Mouse (Mus musculus) embryonic facial prominence, embryonic 13.5 days (tissue): ENCODE data around the gene Prkab1. TPM values are rescaled to one million over a fixed set of nuclear protein-coding genes. Genes with fewer than 3 reads are reported as not detected.

Experiments used
- ATAC-seq: fragments of 200-750 bp; cut with Nextera tagmentation; 2 replicates; pipeline ENCODE4 v1.8.0; 2017; ENCODE audit warnings: low read depth; ENCODE audit not compliant: insufficient number of reproducible peaks, insufficient read depth, low FRiP score, low TSS enrichment
- H3K27ac ChIP-seq: fragments of 300-500 bp; sonication (generic); 2 replicates; pipeline ENCODE4 v1.5.1; 2015; ENCODE audit warnings: moderate library complexity, mild to moderate bottlenecking, inconsistent platforms
- H3K27me3 ChIP-seq: fragments of 300-500 bp; sonication (generic); 2 replicates; pipeline ENCODE4 v1.6.1; 2015; ENCODE audit warnings: mild to moderate bottlenecking, inconsistent platforms
- H3K36me3 ChIP-seq: fragments of 300-500 bp; sonication (generic); 2 replicates; pipeline ENCODE4 v1.6.1; 2015; ENCODE audit warnings: mild to moderate bottlenecking, inconsistent platforms
- H3K4me1 ChIP-seq: fragments of 300-500 bp; sonication (generic); 2 replicates; pipeline ENCODE4 v1.6.1; 2015; ENCODE audit warnings: inconsistent platforms
- H3K4me2 ChIP-seq: fragments of 300-500 bp; sonication (generic); 2 replicates; pipeline ENCODE4 v1.6.1; 2015; ENCODE audit warnings: moderate library complexity, mild to moderate bottlenecking, inconsistent platforms
- H3K4me3 ChIP-seq: fragments of 300-500 bp; sonication (generic); 2 replicates; pipeline ENCODE4 v1.5.1; 2015; ENCODE audit warnings: mild to moderate bottlenecking, inconsistent platforms
- H3K9ac ChIP-seq: fragments of 300-500 bp; sonication (generic); 2 replicates; pipeline ENCODE4 v1.6.1; 2015; ENCODE audit warnings: mild to moderate bottlenecking, inconsistent platforms
- H3K9me3 ChIP-seq: fragments of 300-500 bp; sonication (generic); 2 replicates; pipeline ENCODE4 v1.6.1; 2016; ENCODE audit warnings: inconsistent platforms
- WGBS: fragments of 180-500 bp; shearing (Covaris S2); methylation state at CpG from one replicate; pipeline ENCODE4 v1.1.7; 2015; ENCODE audit warnings: mixed read lengths; 5-methylcytosine and 5-hydroxymethylcytosine counted together
- polyA plus RNA-seq: library from polyadenylated mRNA; unstranded; fragments of >200 nt; fragmentation: Nextera tagmentation; extraction: Ambion mirVana; gene quantifications from 2 replicates; pipeline ENCODE4 v1.2.1, GENCODE M21; 2015

Prkab1 gene
- polyA plus RNA-seq, 1 experiment from 2014 or later, result 73.7 TPM

DNA sequence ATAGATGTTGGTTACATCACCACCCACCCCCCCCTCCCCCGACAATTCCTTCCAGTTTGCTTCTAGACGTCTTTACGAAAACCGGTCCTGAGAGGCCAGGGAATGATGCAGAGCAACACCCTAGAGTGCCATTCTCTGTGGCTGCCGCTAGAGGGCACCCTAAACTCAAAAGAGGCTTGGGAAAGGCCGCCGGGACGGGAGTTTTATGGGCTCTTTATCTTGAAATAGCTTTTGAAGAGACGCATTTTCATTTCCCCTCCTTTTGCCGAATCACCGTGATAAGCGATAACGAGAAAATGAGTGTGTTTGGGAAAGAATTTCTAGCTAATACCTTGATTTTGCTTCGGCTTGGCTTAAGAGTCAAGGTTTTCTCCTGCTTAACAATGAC lies 6.9 kb upstream of the Prkab1 start:
- Histone ChIP-seq H3K27ac (no peak overlapping the region), H3K4me1 (peaks cover 12% of the 10 kb centered on the region), H3K36me3 (no peaks in the 10 kb centered on the region), H3K4me3 (no peak overlapping the region), H3K4me2 (peak overlapping the region; percentile 50), H3K9me3 (no peaks in the 10 kb centered on the region), H3K9ac (no peak overlapping the region), H3K27me3 (peaks cover 8% of the 10 kb centered on the region)
- WGBS, result 3% methylated on average over 14 of the region's 14 CpGs
- no peak for ATAC-seq

DNA sequence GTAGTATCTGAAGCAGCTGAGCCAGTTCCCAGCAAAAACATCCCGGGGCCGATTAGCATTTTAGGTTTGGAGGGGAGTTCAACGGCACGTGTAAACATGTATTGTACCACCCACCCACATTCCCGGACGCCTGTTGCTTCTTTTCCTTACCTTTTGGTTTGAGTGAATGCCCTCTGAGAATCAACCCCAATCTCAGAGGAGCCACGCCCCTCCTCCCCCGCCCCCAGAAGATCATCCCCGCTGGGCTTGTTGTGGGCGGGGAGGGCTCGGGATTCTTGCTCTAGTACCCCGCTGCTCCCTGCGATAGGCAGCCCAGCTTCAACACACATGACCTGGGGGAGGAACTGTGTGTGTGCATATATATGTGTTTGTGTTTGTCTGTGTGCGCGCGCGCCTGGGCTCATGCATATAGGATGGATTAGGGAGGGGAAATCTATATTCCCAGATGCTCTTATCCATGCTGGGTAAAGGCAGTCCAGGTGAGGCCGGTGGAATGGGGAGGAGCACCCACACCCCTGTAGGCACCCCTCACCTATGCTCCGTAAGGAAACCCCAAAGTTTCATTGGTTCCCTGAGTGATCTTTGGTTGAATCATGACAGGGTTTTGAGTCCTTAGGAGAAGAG lies 6.4 kb upstream of the Prkab1 start:
- Histone ChIP-seq H3K36me3 (no peaks in the 10 kb centered on the region), H3K27me3 (peaks cover 5% of the 10 kb centered on the region), H3K4me1 (peaks cover 12% of the 10 kb centered on the region), H3K9me3 (no peaks in the 10 kb centered on the region), H3K4me3 (peak overlapping the region; percentile 20), H3K9ac (no peak overlapping the region), H3K4me2 (peak overlapping the region; percentile 50), H3K27ac (no peak overlapping the region)
- no peak for ATAC-seq
- 4% methylated on average over 19 of the region's 19 CpGs for WGBS

DNA sequence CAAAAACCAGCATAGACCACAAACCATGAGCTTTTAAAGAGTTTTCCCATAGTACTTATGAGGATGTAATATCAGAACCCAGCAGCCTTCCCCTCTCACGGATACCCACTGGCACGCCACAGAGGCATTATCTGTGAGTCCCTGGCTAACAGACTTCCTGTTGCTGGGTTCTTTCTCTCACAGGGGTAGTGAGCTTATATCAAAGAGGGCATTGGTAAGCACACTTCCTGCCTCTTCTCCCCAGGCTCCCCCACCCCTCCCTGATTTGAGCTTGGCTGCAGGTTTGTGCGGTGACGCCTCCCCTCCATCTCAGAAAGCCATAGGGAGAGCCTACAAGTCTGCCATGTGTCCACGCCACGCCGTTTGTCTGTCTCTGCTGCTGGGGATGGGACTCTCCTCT lies 4.8 kb upstream of the Prkab1 start:
- no peaks in the 10 kb centered on the region for H3K9me3 ChIP-seq
- ATAC-seq, result no peak
- H3K4me3 ChIP-seq, result no peak overlapping the region
- H3K27me3 ChIP-seq, result peaks cover 5% of the 10 kb centered on the region
- H3K4me1 ChIP-seq, result peaks cover 12% of the 10 kb centered on the region
- no peak overlapping the region for H3K4me2 ChIP-seq
- WGBS, result 58% methylated on average over 7 of the region's 7 CpGs
- no peak overlapping the region for H3K9ac ChIP-seq
- 0 out of 2 replicates have a peak overlapping the region, but pooled peaks have one; percentile 39 for H3K27ac ChIP-seq
- no peaks in the 10 kb centered on the region for H3K36me3 ChIP-seq

DNA sequence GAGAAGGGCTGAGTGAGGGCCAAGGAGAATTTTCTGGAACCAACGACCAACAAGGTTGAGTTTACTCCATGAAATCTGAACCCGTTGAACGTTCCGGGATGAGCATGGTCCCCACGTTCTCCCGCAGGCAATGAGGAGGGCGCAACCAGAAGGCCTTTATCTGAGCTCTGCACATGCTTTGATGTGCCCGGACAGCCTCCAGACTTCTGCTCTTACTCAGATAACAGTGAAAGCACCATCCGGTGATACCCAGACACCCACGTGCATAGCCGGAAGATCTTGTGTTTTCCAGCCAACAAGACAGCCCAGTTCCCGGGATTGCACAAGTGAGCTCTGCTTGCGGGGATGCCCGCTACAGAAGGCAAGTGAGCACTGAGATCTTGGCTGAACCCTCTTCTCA lies 2.3 kb upstream of the Prkab1 start:
- ATAC-seq, result no peak
- Histone ChIP-seq H3K36me3 (peaks cover 9% of the 10 kb centered on the region), H3K27ac (no peak overlapping the region), H3K9me3 (no peaks in the 10 kb centered on the region), H3K9ac (no peak overlapping the region), H3K4me1 (peaks cover 28% of the 10 kb centered on the region), H3K4me2 (no peak overlapping the region), H3K27me3 (peaks cover 5% of the 10 kb centered on the region), H3K4me3 (no peak overlapping the region)
- WGBS, result 87% methylated on average over 14 of the region's 14 CpGs

DNA sequence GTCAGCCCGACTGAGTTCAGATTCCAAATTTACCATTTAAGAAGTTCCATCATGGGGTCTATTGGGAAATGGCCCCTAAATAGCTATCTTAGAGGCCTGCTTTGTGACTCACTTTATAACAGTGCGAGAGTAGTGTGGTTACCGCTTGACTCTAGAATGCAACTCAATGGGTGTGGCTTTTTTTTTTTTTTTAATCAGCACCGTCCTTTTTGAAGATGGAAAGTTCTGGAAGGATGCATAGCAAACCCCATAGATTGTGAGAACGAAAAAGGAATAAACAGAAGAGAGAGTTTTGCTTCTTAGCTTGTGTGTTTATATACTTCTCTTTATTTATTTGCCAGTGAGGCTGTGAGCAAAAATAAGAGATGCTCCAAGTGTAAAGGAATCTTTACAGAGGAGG lies 1.8 kb upstream of the Prkab1 start:
- H3K27me3 ChIP-seq, result peaks cover 5% of the 10 kb centered on the region
- ATAC-seq, result no peak
- H3K9me3 ChIP-seq, result no peaks in the 10 kb centered on the region
- no peak overlapping the region for H3K27ac ChIP-seq
- peaks cover 28% of the 10 kb centered on the region for H3K4me1 ChIP-seq
- H3K4me2 ChIP-seq, result no peak overlapping the region
- H3K4me3 ChIP-seq, result no peak overlapping the region
- 92% methylated on average over 5 of the region's 5 CpGs for WGBS
- H3K9ac ChIP-seq, result no peak overlapping the region
- H3K36me3 ChIP-seq, result peaks cover 14% of the 10 kb centered on the region

DNA sequence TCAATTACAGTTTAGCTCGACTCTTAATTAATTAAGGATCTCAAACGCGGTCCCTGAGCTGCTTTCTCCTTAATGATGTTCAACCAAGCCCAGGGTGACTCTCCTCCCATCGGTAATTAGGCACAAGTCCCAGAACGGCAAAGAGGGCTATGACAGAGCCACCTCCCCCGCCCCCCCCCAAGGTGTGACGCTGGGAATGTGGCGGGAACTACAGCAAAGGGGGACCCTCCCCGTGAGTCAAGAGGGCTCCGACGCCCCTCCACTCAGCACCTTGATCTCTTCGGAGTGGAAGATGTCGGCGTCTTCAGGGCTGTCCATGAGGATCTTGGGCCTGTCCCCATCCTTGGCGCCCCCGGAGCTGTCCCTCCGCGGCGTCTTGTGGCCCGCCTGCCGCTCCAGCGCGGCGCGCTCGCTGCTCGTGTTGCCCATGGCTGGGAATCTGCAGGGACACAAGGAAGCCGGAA lies 455 bp downstream of the Prkab1 start:
- peaks cover 35% of the 10 kb centered on the region for H3K36me3 ChIP-seq
- H3K27ac ChIP-seq, result peak overlapping the region; percentile 86
- ATAC-seq, result peak; percentile 66
- H3K4me2 ChIP-seq, result peak overlapping the region; percentile 66
- H3K9ac ChIP-seq, result peak overlapping the region; percentile 92
- no peaks in the 10 kb centered on the region for H3K27me3 ChIP-seq
- no peaks in the 10 kb centered on the region for H3K9me3 ChIP-seq
- peaks cover 16% of the 10 kb centered on the region for H3K4me1 ChIP-seq
- under 1% methylated on average over 28 of the region's 28 CpGs for WGBS
- peak overlapping the region; percentile 86 for H3K4me3 ChIP-seq

DNA sequence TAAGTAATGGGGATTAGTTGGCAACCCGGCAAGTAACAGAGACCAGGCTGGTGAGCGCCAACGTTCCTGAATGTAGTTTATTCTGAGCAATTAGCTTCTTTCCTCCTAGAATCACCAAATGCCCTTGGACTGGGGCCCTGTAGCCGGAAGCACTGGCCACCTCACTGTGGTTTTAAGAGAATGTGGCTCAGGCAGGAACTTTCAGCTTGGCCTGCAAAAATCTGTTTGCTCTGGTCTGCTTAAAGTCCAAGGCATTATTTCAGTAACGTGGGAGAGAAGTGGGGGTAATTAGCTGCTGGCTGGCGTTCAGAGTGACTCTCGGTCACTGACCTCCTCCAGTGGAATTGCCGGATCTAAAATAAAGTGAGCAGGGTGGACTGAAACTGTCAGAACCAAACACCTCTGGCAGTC lies 1.1 kb downstream of the Prkab1 start:
- H3K9me3 ChIP-seq, result no peaks in the 10 kb centered on the region
- H3K4me2 ChIP-seq, result peak overlapping the region; percentile 66
- 15% methylated on average over 8 of the region's 8 CpGs for WGBS
- no peak for ATAC-seq
- H3K4me1 ChIP-seq, result peaks cover 16% of the 10 kb centered on the region
- H3K27ac ChIP-seq, result 0 out of 2 replicates have a peak overlapping the region, but pooled peaks have one; percentile 86
- H3K9ac ChIP-seq, result peak overlapping the region; percentile 92
- peak overlapping the region; percentile 86 for H3K4me3 ChIP-seq
- peaks cover 41% of the 10 kb centered on the region for H3K36me3 ChIP-seq
- no peaks in the 10 kb centered on the region for H3K27me3 ChIP-seq

DNA sequence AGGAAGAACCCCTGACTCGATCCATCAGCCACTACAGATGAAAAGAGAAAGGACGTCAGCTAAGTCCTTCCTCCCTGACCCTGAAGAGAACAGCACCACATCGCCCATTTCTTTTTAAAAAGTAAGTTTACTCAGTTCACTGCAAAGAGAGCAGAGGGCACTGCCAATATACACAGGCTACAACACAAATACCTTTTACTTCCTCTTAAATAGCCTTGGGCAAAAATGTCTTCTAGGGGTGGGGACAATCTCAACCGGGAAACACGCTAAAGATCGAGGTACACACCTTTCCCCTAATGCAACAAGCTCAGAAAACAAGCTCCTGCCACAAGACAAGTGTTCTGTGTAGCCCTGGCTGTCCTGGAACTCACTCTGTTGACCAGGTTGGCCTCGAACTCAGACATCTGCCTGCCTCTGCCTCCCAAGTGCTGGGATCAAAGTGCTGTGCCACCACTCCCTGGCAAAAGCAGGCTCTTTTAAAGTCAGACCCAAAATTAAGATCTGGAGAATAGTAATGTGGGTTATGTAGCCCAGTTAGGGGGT lies 1.6 kb downstream of the Prkab1 start:
- Histone ChIP-seq H3K4me3 (peak overlapping the region; percentile 86), H3K4me2 (peak overlapping the region; percentile 66), H3K36me3 (peaks cover 46% of the 10 kb centered on the region), H3K9me3 (no peaks in the 10 kb centered on the region), H3K9ac (peak overlapping the region; percentile 92), H3K27ac (0 out of 2 replicates have a peak overlapping the region, but pooled peaks have one; percentile 86), H3K27me3 (no peaks in the 10 kb centered on the region), H3K4me1 (peaks cover 16% of the 10 kb centered on the region)
- WGBS, result 72% methylated on average over 7 of the region's 7 CpGs
- ATAC-seq, result no peak

DNA sequence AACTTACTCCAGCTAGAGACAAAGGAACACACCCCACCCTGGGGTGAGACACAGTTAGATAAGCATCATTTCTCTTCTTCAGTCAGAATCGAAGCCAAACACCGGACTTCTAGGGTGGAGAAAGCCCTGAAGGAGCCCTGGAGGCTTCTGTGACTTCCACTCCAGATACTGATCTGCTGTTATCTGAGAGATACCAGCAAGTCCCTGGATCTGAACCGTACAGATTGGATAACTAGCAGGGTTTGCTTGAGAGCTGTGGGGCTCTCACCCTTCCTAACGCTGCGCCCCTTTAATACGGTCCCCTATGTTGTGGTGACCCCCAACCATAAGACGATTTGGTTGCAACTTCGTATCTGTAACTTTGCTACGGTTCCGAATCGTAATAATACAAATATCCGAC lies 2.2 kb downstream of the Prkab1 start:
- H3K9me3 ChIP-seq, result no peaks in the 10 kb centered on the region
- 92% methylated on average over 12 of the region's 12 CpGs for whole genome bisulfite sequencing
- H3K27ac ChIP-seq, result no peak overlapping the region
- 0 out of 2 replicates have a peak overlapping the region, but pooled peaks have one; percentile 86 for H3K4me3 ChIP-seq
- peak overlapping the region; percentile 66; the same call in 1 of the 2 replicates for H3K4me2 ChIP-seq
- H3K36me3 ChIP-seq, result peaks cover 52% of the 10 kb centered on the region
- H3K4me1 ChIP-seq, result peaks cover 16% of the 10 kb centered on the region
- no peak for ATAC-seq
- H3K27me3 ChIP-seq, result no peaks in the 10 kb centered on the region
- no peak overlapping the region for H3K9ac ChIP-seq

DNA sequence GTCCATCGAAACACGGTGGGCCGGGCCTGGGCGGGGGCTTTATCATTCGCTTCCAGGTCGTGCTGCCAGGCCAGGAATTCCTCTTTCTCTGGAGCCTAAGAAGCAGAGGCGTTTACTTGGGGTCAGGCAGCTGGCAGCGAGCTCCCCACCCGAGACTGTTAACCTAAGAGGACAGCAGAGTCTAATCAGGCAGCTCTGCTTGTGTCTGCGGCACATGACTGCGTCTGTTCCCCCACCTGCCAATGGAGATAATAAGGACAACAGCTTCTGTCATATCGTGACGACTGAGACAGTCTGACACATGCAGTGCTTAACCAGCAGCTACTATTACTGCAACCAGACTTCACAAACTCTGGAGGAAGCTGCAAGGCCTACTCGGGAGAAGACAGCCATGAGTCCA lies 2.8 kb downstream of the Prkab1 start:
- H3K27me3 ChIP-seq, result no peaks in the 10 kb centered on the region
- WGBS, result 90% methylated on average over 14 of the region's 14 CpGs
- no peak overlapping the region; the same call in 1 of the 2 replicates for H3K4me2 ChIP-seq
- no peak for ATAC-seq
- no peak overlapping the region for H3K4me3 ChIP-seq
- H3K4me1 ChIP-seq, result peaks cover 16% of the 10 kb centered on the region
- peaks cover 58% of the 10 kb centered on the region for H3K36me3 ChIP-seq
- H3K27ac ChIP-seq, result no peak overlapping the region
- no peak overlapping the region for H3K9ac ChIP-seq
- no peaks in the 10 kb centered on the region for H3K9me3 ChIP-seq

DNA sequence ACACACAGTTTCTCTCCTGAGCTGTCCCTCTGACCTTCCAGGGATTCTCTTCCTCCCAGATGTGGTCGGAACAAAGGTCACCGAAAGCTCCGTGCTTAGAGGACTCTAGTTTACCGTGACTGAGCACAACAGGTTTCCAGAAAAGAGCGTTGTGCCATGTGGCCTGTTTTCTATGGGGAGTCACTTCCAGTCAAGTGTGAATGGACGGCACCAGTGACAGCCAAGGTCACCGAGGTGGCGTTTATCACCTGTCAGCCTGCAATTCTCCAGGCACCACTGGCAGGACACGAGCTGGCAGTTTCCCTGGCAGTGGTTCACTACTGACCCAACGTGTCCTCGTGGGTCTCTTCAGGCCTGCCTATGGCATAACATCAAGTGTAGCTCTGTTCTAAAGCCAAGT lies 4.9 kb downstream of the Prkab1 start:
- Histone ChIP-seq H3K4me3 (no peak overlapping the region), H3K27ac (no peak overlapping the region), H3K9ac (no peak overlapping the region), H3K4me1 (peaks cover 16% of the 10 kb centered on the region), H3K9me3 (no peaks in the 10 kb centered on the region), H3K27me3 (no peaks in the 10 kb centered on the region), H3K4me2 (no peak overlapping the region), H3K36me3 (peaks cover 80% of the 10 kb centered on the region)
- 82% methylated on average over 11 of the region's 11 CpGs for WGBS
- ATAC-seq, result no peak

DNA sequence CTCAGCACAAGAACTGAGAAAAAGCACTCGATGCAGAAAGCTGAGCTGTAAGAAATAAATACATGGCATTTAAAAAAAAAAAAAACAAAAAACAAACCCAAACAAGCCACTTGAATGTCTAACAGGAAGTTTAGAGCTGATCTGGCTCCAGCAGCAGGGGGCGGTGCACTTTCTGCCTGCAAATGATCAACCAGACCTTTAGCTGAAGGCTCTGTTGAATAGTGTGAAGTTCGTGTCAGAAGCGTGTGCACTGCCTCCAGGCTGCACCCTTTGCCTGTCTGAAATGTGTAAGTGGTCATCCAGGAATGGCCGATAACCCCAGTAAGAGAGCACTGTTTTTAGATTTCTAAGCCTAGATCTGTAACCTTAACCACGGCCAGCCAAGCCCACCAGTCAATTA lies 5.5 kb downstream of the Prkab1 start:
- Histone ChIP-seq H3K9me3 (no peaks in the 10 kb centered on the region), H3K4me2 (no peak overlapping the region), H3K36me3 (peaks cover 86% of the 10 kb centered on the region), H3K27ac (no peak overlapping the region), H3K4me1 (peaks cover 16% of the 10 kb centered on the region), H3K4me3 (no peak overlapping the region), H3K27me3 (no peaks in the 10 kb centered on the region), H3K9ac (no peak overlapping the region)
- WGBS, result 88% methylated on average over 6 of the region's 6 CpGs
- ATAC-seq, result no peak
